Mouse (Mus musculus) midbrain, embryonic 16.5 days (tissue): Measurements from ENCODE around the gene Cep128. TPM values are rescaled to one million over a fixed set of nuclear protein-coding genes. Genes with fewer than 3 reads are reported as not detected.

Experiments used
- ATAC-seq: fragments of 200-750 bp; cut with Nextera tagmentation; 2 replicates; pipeline ENCODE4 v1.8.0; 2017; ENCODE audit warnings: moderate TSS enrichment
- H3K27ac ChIP-seq: fragments of 300-500 bp; sonication (generic); 2 replicates; pipeline ENCODE4 v1.5.1; 2014; ENCODE audit warnings: mild to moderate bottlenecking, low read length, mixed read lengths
- H3K27me3 ChIP-seq: fragments of 300-500 bp; sonication (generic); 2 replicates; pipeline ENCODE4 v1.6.1; 2014; ENCODE audit warnings: low read depth, low read length, mixed read lengths; ENCODE audit not compliant: control insufficient read depth, insufficient read depth
- H3K36me3 ChIP-seq: fragments of 300-500 bp; sonication (generic); 2 replicates; pipeline ENCODE4 v1.6.1; 2014; ENCODE audit warnings: mild to moderate bottlenecking, low read length, moderate library complexity, mixed read lengths; ENCODE audit not compliant: control insufficient read depth, insufficient read depth
- H3K4me1 ChIP-seq: fragments of 300-500 bp; sonication (generic); 2 replicates; pipeline ENCODE4 v1.6.1; 2014; ENCODE audit warnings: mild to moderate bottlenecking, low read length, mixed read lengths; ENCODE audit not compliant: control insufficient read depth, insufficient read depth
- H3K4me2 ChIP-seq: fragments of 300-500 bp; sonication (generic); 2 replicates; pipeline ENCODE4 v1.6.1; 2014; ENCODE audit warnings: mild to moderate bottlenecking, low read length, mixed read lengths
- H3K4me3 ChIP-seq: fragments of 300-500 bp; sonication (generic); 2 replicates; pipeline ENCODE4 v1.5.1; 2014; ENCODE audit warnings: low read depth, mild to moderate bottlenecking, low read length, moderate library complexity, mixed read lengths
- H3K9ac ChIP-seq: fragments of 300-500 bp; sonication (generic); 2 replicates; pipeline ENCODE4 v1.6.1; 2014; ENCODE audit warnings: low read depth, low read length, mixed read lengths
- H3K9me3 ChIP-seq: fragments of 300-500 bp; sonication (generic); replicated peaks from 2 replicates; pipeline ENCODE4 v1.6.1; 2014; ENCODE audit warnings: mild to moderate bottlenecking, low read length, mixed read lengths; ENCODE audit not compliant: control insufficient read depth, poor library complexity, severe bottlenecking
- WGBS: fragments of 180-500 bp; shearing (Covaris S2); extraction: QIAGEN DNeasy Blood & Tissue Kit; methylation state at CpG from one replicate; pipeline ENCODE4 v1.1.7; 2014; 5-methylcytosine and 5-hydroxymethylcytosine counted together
- polyA plus RNA-seq: library from polyadenylated mRNA; unstranded; fragments of >200 nt; fragmentation: Nextera tagmentation; extraction: Ambion mirVana; gene quantifications from 2 replicates; pipeline ENCODE4 v1.2.1, GENCODE M21; 2015

Gene Cep128
- polyA plus RNA-seq, 1 experiment from 2014 or later = 3.6 TPM

DNA sequence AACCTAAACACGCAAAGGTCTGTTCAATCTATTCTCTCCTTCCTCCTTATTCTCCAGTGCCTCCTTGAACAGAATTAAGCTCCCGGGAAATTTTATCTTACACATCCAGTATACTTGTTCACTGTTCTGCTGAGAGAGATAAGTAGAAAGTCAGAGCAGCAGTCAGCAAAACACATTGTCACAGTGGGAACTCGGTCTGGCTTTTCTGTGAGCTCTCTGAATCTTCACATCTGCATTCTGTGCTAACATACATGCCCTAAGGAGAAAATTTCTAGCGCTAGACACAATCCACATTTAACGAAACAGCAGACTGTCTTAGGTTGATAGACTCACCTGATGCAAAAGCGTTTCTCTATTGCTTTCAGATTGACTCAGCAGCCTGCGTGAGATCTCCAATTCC is 88.3 kb downstream of the Cep128 start:
- peak overlapping the region; percentile 12; the same call in 1 of the 2 replicates for H3K27ac ChIP-seq
- no peak overlapping the region for H3K9ac ChIP-seq
- 0 out of 2 replicates have a peak overlapping the region, but pooled peaks have one; percentile 10 for H3K4me2 ChIP-seq
- H3K9me3 ChIP-seq = 0 out of 2 replicates have a peak, but pooled peaks cover 2% of the 10 kb centered on the region
- WGBS = 52% methylated on average over 7 of the region's 7 CpGs
- peak; percentile 67 for ATAC-seq
- 0 out of 2 replicates have a peak, but pooled peaks cover 2% of the 10 kb centered on the region for H3K4me1 ChIP-seq
- H3K4me3 ChIP-seq = no peak overlapping the region
- H3K27me3 ChIP-seq = no peaks in the 10 kb centered on the region
- H3K36me3 ChIP-seq = no peaks in the 10 kb centered on the region

- H3K4me3 ChIP-seq = no peak overlapping the region
- no peak overlapping the region for H3K9ac ChIP-seq
- 57% methylated on average over 3 of the region's 3 CpGs for WGBS
- H3K27me3 ChIP-seq = no peaks in the 10 kb centered on the region
- ATAC-seq = peak; percentile 42; the same call in 1 of the 2 replicates
- 0 out of 2 replicates have a peak, but pooled peaks cover 2% of the 10 kb centered on the region for H3K4me1 ChIP-seq
- no peak overlapping the region; the same call in 1 of the 2 replicates for H3K27ac ChIP-seq
- H3K36me3 ChIP-seq = no peaks in the 10 kb centered on the region
- H3K4me2 ChIP-seq = 0 out of 2 replicates have a peak overlapping the region, but pooled peaks have one; percentile 10
- 0 out of 2 replicates have a peak, but pooled peaks cover 2% of the 10 kb centered on the region for H3K9me3 ChIP-seq
Measured at GRCm38 (mm10) chr12:91295436-91295835, 88.8 kb downstream of the Cep128 start.

GRCm38 (mm10) chr12:91273936-91274335 is 110.3 kb downstream of the Cep128 start:
- Histone ChIP-seq H3K4me2 (no peak overlapping the region), H3K36me3 (no peaks in the 10 kb centered on the region), H3K9me3 (no peaks in the 10 kb centered on the region), H3K4me3 (no peak overlapping the region), H3K4me1 (no peaks in the 10 kb centered on the region), H3K27me3 (no peaks in the 10 kb centered on the region), H3K27ac (no peak overlapping the region), H3K9ac (no peak overlapping the region)
- 88% methylated on average over 2 of the region's 2 CpGs for whole genome bisulfite sequencing
- no peak for ATAC-seq

DNA sequence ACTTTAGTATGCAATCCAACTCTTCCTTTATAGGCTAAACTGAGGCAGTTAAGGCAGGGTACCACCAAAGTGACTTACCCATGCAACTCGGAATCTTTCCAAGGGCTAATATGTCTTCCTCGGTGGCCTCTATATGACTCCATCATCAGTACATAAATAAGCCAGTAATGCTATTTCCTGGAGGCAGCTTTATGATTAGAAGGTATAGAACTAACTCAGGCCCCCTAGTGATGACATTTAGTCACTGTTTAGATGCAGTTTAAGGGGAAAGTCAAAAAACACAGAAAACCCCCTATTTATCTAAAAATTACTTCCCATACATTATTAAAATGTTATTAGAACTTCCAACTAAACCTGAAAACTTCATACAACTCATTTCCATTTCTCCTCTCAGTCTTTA is 114.6 kb downstream of the Cep128 start:
- Histone ChIP-seq H3K4me1 (peaks cover 8% of the 10 kb centered on the region; the same call in 1 of the 2 replicates), H3K9me3 (no peaks in the 10 kb centered on the region), H3K27ac (no peak overlapping the region), H3K4me2 (no peak overlapping the region), H3K9ac (no peak overlapping the region), H3K4me3 (no peak overlapping the region), H3K27me3 (no peaks in the 10 kb centered on the region), H3K36me3 (no peaks in the 10 kb centered on the region)
- no peak for ATAC-seq
- 95% methylated on average over 2 of the region's 2 CpGs for WGBS

- WGBS = 87% methylated on average over 3 of the region's 3 CpGs
- Histone ChIP-seq H3K27ac (no peak overlapping the region), H3K4me2 (no peak overlapping the region), H3K27me3 (no peaks in the 10 kb centered on the region), H3K36me3 (no peaks in the 10 kb centered on the region), H3K4me3 (no peak overlapping the region), H3K9me3 (no peaks in the 10 kb centered on the region), H3K9ac (no peak overlapping the region), H3K4me1 (peaks cover 8% of the 10 kb centered on the region; the same call in 1 of the 2 replicates)
- ATAC-seq = no peak
Measured at GRCm38 (mm10) chr12:91268974-91269373, 115.2 kb downstream of the Cep128 start.

- Histone ChIP-seq H3K9me3 (no peaks in the 10 kb centered on the region), H3K4me1 (peaks cover 8% of the 10 kb centered on the region; the same call in 1 of the 2 replicates), H3K27me3 (no peaks in the 10 kb centered on the region), H3K27ac (no peak overlapping the region), H3K36me3 (no peaks in the 10 kb centered on the region), H3K4me3 (no peak overlapping the region), H3K9ac (no peak overlapping the region), H3K4me2 (no peak overlapping the region)
- ATAC-seq = no peak
- WGBS = 64% methylated on average over 2 of the region's 2 CpGs
Measured at GRCm38 (mm10) chr12:91266014-91266413, 118.2 kb downstream of the Cep128 start.

DNA sequence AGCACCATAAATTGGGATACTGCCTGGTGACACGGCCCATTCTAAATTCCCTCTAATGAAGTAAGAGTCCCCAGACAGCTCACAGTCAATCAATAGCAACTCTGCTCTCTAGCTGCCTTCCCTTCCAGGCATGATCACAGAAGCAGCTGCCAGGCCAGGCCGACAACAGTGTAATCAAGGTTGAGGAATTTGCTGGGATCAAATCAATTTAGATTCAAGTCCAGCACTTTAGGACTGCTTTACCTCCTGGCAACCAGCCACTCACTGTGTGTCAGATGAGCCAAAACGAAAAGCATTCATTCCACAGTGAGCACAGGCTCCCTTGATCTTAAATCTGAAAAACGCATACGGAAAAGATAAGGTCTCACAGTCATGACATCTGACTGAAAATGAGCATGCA is 118.7 kb downstream of the Cep128 start:
- no peaks in the 10 kb centered on the region for H3K9me3 ChIP-seq
- no peak overlapping the region for H3K9ac ChIP-seq
- peaks cover 8% of the 10 kb centered on the region; the same call in 1 of the 2 replicates for H3K4me1 ChIP-seq
- no peak overlapping the region for H3K4me3 ChIP-seq
- H3K36me3 ChIP-seq = no peaks in the 10 kb centered on the region
- peak; percentile 90 for ATAC-seq
- H3K27ac ChIP-seq = 0 out of 2 replicates have a peak overlapping the region, but pooled peaks have one; percentile 32
- no peak overlapping the region for H3K4me2 ChIP-seq
- WGBS = 10% methylated on average over 5 of the region's 5 CpGs
- no peaks in the 10 kb centered on the region for H3K27me3 ChIP-seq

GRCm38 (mm10) chr12:91264828-91265355 is 119.3 kb downstream of the Cep128 start:
- no peaks in the 10 kb centered on the region for H3K27me3 ChIP-seq
- H3K36me3 ChIP-seq = no peaks in the 10 kb centered on the region
- H3K4me2 ChIP-seq = no peak overlapping the region
- no peaks in the 10 kb centered on the region for H3K9me3 ChIP-seq
- 28% methylated on average over 3 of the region's 3 CpGs for WGBS
- H3K27ac ChIP-seq = no peak overlapping the region
- H3K4me3 ChIP-seq = no peak overlapping the region
- no peak for ATAC-seq
- H3K4me1 ChIP-seq = peaks cover 8% of the 10 kb centered on the region; the same call in 1 of the 2 replicates
- no peak overlapping the region for H3K9ac ChIP-seq

DNA sequence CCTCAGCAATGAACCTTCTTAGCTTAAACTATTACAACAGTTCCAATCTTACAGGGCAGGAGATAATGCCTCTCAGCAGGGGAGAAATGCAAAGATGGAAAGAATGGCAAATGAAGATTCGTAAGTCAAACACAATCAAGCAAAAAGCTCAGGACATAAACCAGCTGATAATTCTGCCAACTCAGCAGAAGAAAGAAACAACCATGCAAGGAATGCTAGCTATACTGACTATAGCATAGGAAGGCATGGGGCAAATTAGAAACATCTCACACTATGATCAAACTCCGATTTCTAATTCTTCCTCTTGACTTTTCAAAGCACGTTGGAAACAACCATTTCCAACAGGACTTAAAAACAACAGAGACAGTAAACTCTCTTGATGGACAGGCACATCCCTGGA is 120.5 kb downstream of the Cep128 start:
- Histone ChIP-seq H3K4me3 (no peak overlapping the region), H3K9me3 (no peaks in the 10 kb centered on the region), H3K4me2 (no peak overlapping the region), H3K4me1 (peaks cover 8% of the 10 kb centered on the region; the same call in 1 of the 2 replicates), H3K27ac (no peak overlapping the region), H3K9ac (no peak overlapping the region), H3K27me3 (no peaks in the 10 kb centered on the region), H3K36me3 (no peaks in the 10 kb centered on the region)
- whole genome bisulfite sequencing = 73% methylated on average over 3 of the region's 3 CpGs
- no peak for ATAC-seq
